Mouse (Mus musculus): ENCODE measurements around the gene Scn8a.

DNA sequence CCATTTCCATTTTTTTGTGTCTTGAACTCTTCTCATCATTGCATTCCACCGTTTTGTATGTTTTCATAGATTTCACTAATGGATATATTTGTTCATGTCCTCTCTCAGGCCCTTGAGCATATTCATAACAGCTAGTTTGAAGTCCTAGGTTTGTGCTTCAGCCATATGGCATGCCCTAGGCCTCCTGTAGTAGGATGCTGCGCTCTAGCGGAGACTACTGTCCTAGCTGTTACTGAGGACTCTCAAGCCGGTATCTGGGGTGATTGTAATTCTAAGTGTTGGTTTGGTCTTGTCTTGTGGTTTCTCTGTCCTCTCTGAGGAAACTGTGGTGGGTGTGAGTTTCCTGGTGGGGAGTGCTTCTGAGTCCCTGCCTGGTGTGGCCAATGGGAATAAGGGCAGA lies 127.4 kb downstream of the Scn8a start:
- TF ChIP-seq CTCF (conservative IDR thresholded peaks at IDR 0.05; ENCODE audit: low read length) (no peak), NANOG (IDR thresholded peaks at IDR 0.05; ENCODE audit: borderline replicate concordance, low read length) (no peak), POU5F1 (IDR thresholded peaks at IDR 0.05; ENCODE audit: borderline replicate concordance, low read length) (no peak)
